Mouse (Mus musculus): ENCODE data around the gene Olfr819. TPM values are rescaled to one million over a fixed set of nuclear protein-coding genes. Genes with fewer than 3 reads are reported as not detected.
"Not testable (repeated sequence)": the region's sequence is repeated elsewhere in the genome, so short reads cannot be mapped to it uniquely, and the experiment has no call there.

The Olfr819 gene
- not detected in 2 replicates for polyA plus RNA-seq (2016; fragmentation: Nextera tagmentation; extraction: Ambion mirVana)

- H3K9me3 ChIP-seq; H3K4me2 ChIP-seq; H3K4me1 ChIP-seq (replicated peaks); H3K27ac ChIP-seq; H3K9ac ChIP-seq (replicated peaks); ATAC-seq (ENCODE audit: insufficient number of reproducible peaks, insufficient read depth, low FRiP score, low TSS enrichment, low read depth); H3K27me3 ChIP-seq; H3K4me3 ChIP-seq (replicated peaks); H3K36me3 ChIP-seq: not testable (repeated sequence)
- 71% methylated on average over 2 of the region's 2 CpGs for WGBS
Observed at GRCm38 (mm10) chr10:129967166-129967565, at the start of gene Olfr819. Gene Olfr819 (minus strand): TSS chr10:129967266.

- Histone ChIP-seq H3K4me3 (replicated peaks) (no peak within 1 kb of the TSS), H3K4me1 (replicated peaks) (no peaks in the 10 kb centered on the region), H3K9me3 (no peaks in the 10 kb centered on the region), H3K27me3 (no peaks in the 10 kb centered on the region), H3K36me3 (no peaks in the 10 kb centered on the region), H3K27ac (no peak within 1 kb of the TSS), H3K9ac (replicated peaks) (no peak within 1 kb of the TSS), H3K4me2 (no peak within 1 kb of the TSS)
- no peak for ATAC-seq (ENCODE audit: insufficient number of reproducible peaks, insufficient read depth, low FRiP score, low TSS enrichment, low read depth)
Observed at GRCm38 (mm10) chr10:130012321-130012720, 45.3 kb upstream of the Olfr819 start, which contains the start of gene Olfr820. Gene Olfr820 (plus strand): TSS chr10:130012621.

GRCm38 (mm10) chr10:130005366-130005765, 38.3 kb upstream of the Olfr819 start:
- H3K36me3 ChIP-seq; H3K27ac ChIP-seq; H3K9me3 ChIP-seq; ATAC-seq (ENCODE audit: insufficient number of reproducible peaks, insufficient read depth, low FRiP score, low TSS enrichment, low read depth); H3K9ac ChIP-seq (replicated peaks); H3K27me3 ChIP-seq; H3K4me3 ChIP-seq (replicated peaks); H3K4me2 ChIP-seq; H3K4me1 ChIP-seq (replicated peaks): not testable (repeated sequence)
- WGBS = 87% methylated on average over 4 of the region's 4 CpGs

- H3K27ac ChIP-seq; H3K27me3 ChIP-seq; ATAC-seq (ENCODE audit: insufficient number of reproducible peaks, insufficient read depth, low FRiP score, low TSS enrichment, low read depth); H3K36me3 ChIP-seq; H3K4me3 ChIP-seq (replicated peaks); H3K9me3 ChIP-seq; H3K4me1 ChIP-seq (replicated peaks); H3K9ac ChIP-seq (replicated peaks); H3K4me2 ChIP-seq: not testable (repeated sequence)
- 86% methylated on average over 4 of the region's 4 CpGs for WGBS
Observed at GRCm38 (mm10) chr10:130004104-130004503, 37.0 kb upstream of the Olfr819 start.

- not testable (repeated sequence) for H3K4me3 ChIP-seq (replicated peaks); H3K9ac ChIP-seq (replicated peaks); H3K27me3 ChIP-seq; H3K9me3 ChIP-seq; H3K36me3 ChIP-seq; H3K27ac ChIP-seq; ATAC-seq (ENCODE audit: insufficient number of reproducible peaks, insufficient read depth, low FRiP score, low TSS enrichment, low read depth); H3K4me2 ChIP-seq; H3K4me1 ChIP-seq (replicated peaks)
- WGBS = no CpG with 5 or more reads among the region's 1 CpGs
Observed at GRCm38 (mm10) chr10:129984962-129985361, 17.9 kb upstream of the Olfr819 start, which contains the start of gene Gm10310. Gene Gm10310 (minus strand): TSS chr10:129985062.

GRCm38 (mm10) chr10:129981867-129982266, 14.8 kb upstream of the Olfr819 start:
- not testable (repeated sequence) for H3K27me3 ChIP-seq; H3K4me2 ChIP-seq; H3K9ac ChIP-seq (replicated peaks); H3K36me3 ChIP-seq; H3K27ac ChIP-seq; ATAC-seq (ENCODE audit: insufficient number of reproducible peaks, insufficient read depth, low FRiP score, low TSS enrichment, low read depth); H3K4me3 ChIP-seq (replicated peaks); H3K9me3 ChIP-seq; H3K4me1 ChIP-seq (replicated peaks)
- WGBS = no CpG with 5 or more reads among the region's 3 CpGs

- ATAC-seq (ENCODE audit: insufficient number of reproducible peaks, insufficient read depth, low FRiP score, low TSS enrichment, low read depth); H3K36me3 ChIP-seq; H3K4me1 ChIP-seq (replicated peaks); H3K27me3 ChIP-seq; H3K9ac ChIP-seq (replicated peaks); H3K9me3 ChIP-seq; H3K4me3 ChIP-seq (replicated peaks); H3K4me2 ChIP-seq; H3K27ac ChIP-seq: not testable (repeated sequence)
- WGBS = no CpG with 5 or more reads among the region's 2 CpGs
Observed at GRCm38 (mm10) chr10:129976040-129976439, 9.0 kb upstream of the Olfr819 start, which contains the start of gene Olfr247. Gene Olfr247 (minus strand): TSS chr10:129976140.

- not testable (repeated sequence) for H3K9me3 ChIP-seq; ATAC-seq (ENCODE audit: insufficient number of reproducible peaks, insufficient read depth, low FRiP score, low TSS enrichment, low read depth); H3K4me1 ChIP-seq (replicated peaks); H3K9ac ChIP-seq (replicated peaks); H3K36me3 ChIP-seq; H3K4me2 ChIP-seq; H3K27me3 ChIP-seq; H3K4me3 ChIP-seq (replicated peaks); H3K27ac ChIP-seq
- no CpG with 5 or more reads among the region's 3 CpGs for WGBS
Observed at GRCm38 (mm10) chr10:129972994-129973393, 5.9 kb upstream of the Olfr819 start.

GRCm38 (mm10) chr10:129966232-129966631, 834 bp downstream of the Olfr819 start:
- H3K4me1 ChIP-seq (replicated peaks); H3K27ac ChIP-seq; H3K9me3 ChIP-seq; H3K27me3 ChIP-seq; H3K4me2 ChIP-seq; H3K36me3 ChIP-seq; H3K9ac ChIP-seq (replicated peaks); H3K4me3 ChIP-seq (replicated peaks); ATAC-seq (ENCODE audit: insufficient number of reproducible peaks, insufficient read depth, low FRiP score, low TSS enrichment, low read depth): not testable (repeated sequence)
- WGBS = 95% methylated on average over 2 of the region's 3 CpGs

- H3K27me3 ChIP-seq = no peaks in the 10 kb centered on the region
- no peak for ATAC-seq (ENCODE audit: insufficient number of reproducible peaks, insufficient read depth, low FRiP score, low TSS enrichment, low read depth)
- WGBS = 89% methylated on average over 2 of the region's 2 CpGs
- H3K9ac ChIP-seq (replicated peaks) = no peak within 1 kb of the TSS
- no peak within 1 kb of the TSS for H3K4me3 ChIP-seq (replicated peaks)
- no peaks in the 10 kb centered on the region for H3K36me3 ChIP-seq
- H3K27ac ChIP-seq = no peak within 1 kb of the TSS
- H3K9me3 ChIP-seq = no peaks in the 10 kb centered on the region
- H3K4me2 ChIP-seq = no peak within 1 kb of the TSS
- no peaks in the 10 kb centered on the region for H3K4me1 ChIP-seq (replicated peaks)
Observed at GRCm38 (mm10) chr10:129949000-129949399, 18.1 kb downstream of the Olfr819 start, which contains the start of gene Olfr818. Gene Olfr818 (minus strand): TSS chr10:129949100.

GRCm38 (mm10) chr10:129915497-129915896, 51.6 kb downstream of the Olfr819 start, which contains the start of gene Olfr816:
Gene Olfr816 (minus strand): TSS chr10:129915597.
- 59% methylated on average over 1 of the region's 1 CpGs for WGBS
- no peaks in the 10 kb centered on the region for H3K36me3 ChIP-seq
- ATAC-seq (ENCODE audit: insufficient number of reproducible peaks, insufficient read depth, low FRiP score, low TSS enrichment, low read depth) = no peak
- H3K9ac ChIP-seq (replicated peaks) = no peak within 1 kb of the TSS
- H3K27ac ChIP-seq = no peak within 1 kb of the TSS
- H3K4me3 ChIP-seq (replicated peaks) = no peak within 1 kb of the TSS
- H3K4me1 ChIP-seq (replicated peaks) = no peaks in the 10 kb centered on the region
- H3K27me3 ChIP-seq = no peaks in the 10 kb centered on the region
- no peak within 1 kb of the TSS for H3K4me2 ChIP-seq
- H3K9me3 ChIP-seq = no peaks in the 10 kb centered on the region
